Mouse (Mus musculus) embryonic facial prominence, embryonic 11.5 days (tissue): ENCODE measurements around the gene Stk11. TPM values are rescaled to one million over a fixed set of nuclear protein-coding genes. Genes with fewer than 3 reads are reported as not detected.

ENCODE experiments used
- ATAC-seq: fragments of 200-750 bp; cut with Nextera tagmentation; replicated peaks from 2 replicates; pipeline ENCODE4 v1.8.0; 2017; ENCODE audit warnings: low read depth; ENCODE audit not compliant: insufficient number of reproducible peaks, low FRiP score, low TSS enrichment
- DNase-seq: peaks from one replicate; pipeline ENCODE4 v3.0.0-alpha.2; 2015; ENCODE audit warnings: low spot score
- H3K27ac ChIP-seq: fragments of 300-500 bp; sonication (generic); replicated peaks from 2 replicates; pipeline ENCODE4 v1.5.1; 2014; ENCODE audit warnings: mild to moderate bottlenecking, low read depth, low read length, control low read depth
- H3K27me3 ChIP-seq: fragments of 300-500 bp; sonication (generic); 2 replicates; pipeline ENCODE4 v1.6.1; 2014; ENCODE audit warnings: mild to moderate bottlenecking, low read length, moderate library complexity, mixed read lengths; ENCODE audit not compliant: control insufficient read depth, insufficient read depth
- H3K36me3 ChIP-seq: fragments of 300-500 bp; sonication (generic); replicated peaks from 2 replicates; pipeline ENCODE4 v1.6.1; 2014; ENCODE audit warnings: low read depth, mild to moderate bottlenecking, low read length, moderate library complexity, mixed read lengths; ENCODE audit not compliant: control insufficient read depth, insufficient read depth
- H3K4me1 ChIP-seq: fragments of 300-500 bp; sonication (generic); 2 replicates; pipeline ENCODE4 v1.6.1; 2014; ENCODE audit warnings: low read length, mixed read lengths; ENCODE audit not compliant: control insufficient read depth, insufficient read depth
- H3K4me2 ChIP-seq: fragments of 300-500 bp; sonication (generic); 2 replicates; pipeline ENCODE4 v1.6.1; 2014; ENCODE audit warnings: low read depth, mild to moderate bottlenecking, control low read depth, low read length, moderate library complexity
- H3K4me3 ChIP-seq: fragments of 300-500 bp; sonication (generic); 2 replicates; pipeline ENCODE4 v1.5.1; 2014; ENCODE audit warnings: low read depth, low read length, control low read depth
- H3K9ac ChIP-seq: fragments of 300-500 bp; sonication (generic); replicated peaks from 2 replicates; pipeline ENCODE4 v1.6.1; 2014; ENCODE audit warnings: mild to moderate bottlenecking, control low read depth, low read length
- H3K9me3 ChIP-seq: fragments of 300-500 bp; sonication (generic); replicated peaks from 2 replicates; pipeline ENCODE4 v1.6.1; 2016; ENCODE audit warnings: mild to moderate bottlenecking, low read length, inconsistent platforms, mixed read lengths; ENCODE audit not compliant: control insufficient read depth
- WGBS: fragments of 180-500 bp; shearing (Covaris S2); extraction: QIAGEN DNeasy Blood & Tissue Kit; methylation state at CpG from one replicate; pipeline ENCODE4 v1.1.7; 2014; 5-methylcytosine and 5-hydroxymethylcytosine counted together
- polyA plus RNA-seq: library from polyadenylated mRNA; unstranded; fragments of >200 nt; fragmentation: Nextera tagmentation; extraction: Ambion mirVana; gene quantifications from 2 replicates; pipeline ENCODE4 v1.2.1, GENCODE M21; 2014

Gene Stk11
- polyA plus RNA-seq, 1 experiment from 2014 or later, result 16.6 TPM

- 82% methylated on average over 5 of the region's 5 CpGs for WGBS
- H3K9ac ChIP-seq, result no peak overlapping the region
- no peaks in the 10 kb centered on the region for H3K27me3 ChIP-seq
- no peak overlapping the region for H3K4me3 ChIP-seq
- ATAC-seq, result no peak
- H3K4me1 ChIP-seq, result 0 out of 2 replicates have a peak, but pooled peaks cover 3% of the 10 kb centered on the region
- no peaks in the 10 kb centered on the region for H3K9me3 ChIP-seq
- H3K4me2 ChIP-seq, result no peak overlapping the region
- H3K36me3 ChIP-seq, result no peaks in the 10 kb centered on the region
- DNase-seq, result no peak
- H3K27ac ChIP-seq, result no peak overlapping the region
These were observed 17.0 kb upstream of the Stk11 start for GRCm38 (mm10) chr10:80098630-80099029.

- no peak overlapping the region; the same call in 1 of the 2 replicates for H3K9ac ChIP-seq
- no peak overlapping the region for H3K4me2 ChIP-seq
- H3K9me3 ChIP-seq, result no peaks in the 10 kb centered on the region
- no peak overlapping the region for H3K4me3 ChIP-seq
- 0 out of 2 replicates have a peak, but pooled peaks cover 3% of the 10 kb centered on the region for H3K4me1 ChIP-seq
- no peak for ATAC-seq
- no peak overlapping the region for H3K27ac ChIP-seq
- no peak for DNase-seq
- no peaks in the 10 kb centered on the region for H3K36me3 ChIP-seq
- 55% methylated on average over 11 of the region's 11 CpGs for WGBS
- no peaks in the 10 kb centered on the region for H3K27me3 ChIP-seq
These were observed 14.6 kb upstream of the Stk11 start for GRCm38 (mm10) chr10:80100982-80101381.

GRCm38 (mm10) chr10:80102216-80102915, 13.2 kb upstream of the Stk11 start:
- peak overlapping the region; percentile 35; the same call in 1 of the 2 replicates for H3K27ac ChIP-seq
- no peaks in the 10 kb centered on the region for H3K27me3 ChIP-seq
- peak; percentile 73 for ATAC-seq
- no peaks in the 10 kb centered on the region for H3K9me3 ChIP-seq
- H3K36me3 ChIP-seq, result no peaks in the 10 kb centered on the region
- peak overlapping the region; percentile 83 for H3K9ac ChIP-seq
- under 1% methylated on average over 56 of the region's 59 CpGs for WGBS
- H3K4me2 ChIP-seq, result peak overlapping the region; percentile 88
- peak overlapping the region; percentile 96 for H3K4me3 ChIP-seq
- 0 out of 2 replicates have a peak, but pooled peaks cover 3% of the 10 kb centered on the region for H3K4me1 ChIP-seq
- peak; percentile 92 for DNase-seq

- Histone ChIP-seq H3K4me2 (no peak overlapping the region), H3K4me3 (no peak overlapping the region)
- WGBS, result 74% methylated on average over 2 of the region's 2 CpGs
These were observed 12.6 kb upstream of the Stk11 start for GRCm38 (mm10) chr10:80103032-80103431.

GRCm38 (mm10) chr10:80104181-80104580, 11.4 kb upstream of the Stk11 start:
- Histone ChIP-seq H3K4me2 (no peak overlapping the region), H3K9me3 (no peaks in the 10 kb centered on the region), H3K27me3 (no peaks in the 10 kb centered on the region), H3K4me1 (0 out of 2 replicates have a peak, but pooled peaks cover 3% of the 10 kb centered on the region), H3K36me3 (no peaks in the 10 kb centered on the region), H3K27ac (no peak overlapping the region), H3K4me3 (no peak overlapping the region), H3K9ac (no peak overlapping the region)
- DNase-seq, result no peak
- WGBS, result 72% methylated on average over 3 of the region's 3 CpGs
- ATAC-seq, result no peak

More at GRCm38 (mm10) chr10:80103032-80103431, 12.6 kb upstream of the Stk11 start:
- ATAC-seq, result no peak
- 0 out of 2 replicates have a peak overlapping the region, but pooled peaks have one; percentile 35 for H3K27ac ChIP-seq
- H3K9me3 ChIP-seq, result no peaks in the 10 kb centered on the region
- DNase-seq, result no peak
- H3K4me1 ChIP-seq, result 0 out of 2 replicates have a peak, but pooled peaks cover 3% of the 10 kb centered on the region
- peak overlapping the region; percentile 83; the same call in 1 of the 2 replicates for H3K9ac ChIP-seq
- no peaks in the 10 kb centered on the region for H3K36me3 ChIP-seq
- no peaks in the 10 kb centered on the region for H3K27me3 ChIP-seq

- no peak for ATAC-seq
- H3K4me3 ChIP-seq, result no peak within 1 kb of the TSS
- H3K9me3 ChIP-seq, result no peaks in the 10 kb centered on the region
- H3K4me1 ChIP-seq, result 0 out of 2 replicates have a peak, but pooled peaks cover 3% of the 10 kb centered on the region
- no peak for DNase-seq
- no peak within 1 kb of the TSS for H3K4me2 ChIP-seq
- H3K27ac ChIP-seq, result no peak within 1 kb of the TSS
- no peaks in the 10 kb centered on the region for H3K27me3 ChIP-seq
- WGBS, result 68% methylated on average over 5 of the region's 5 CpGs
- H3K36me3 ChIP-seq, result no peaks in the 10 kb centered on the region
- H3K9ac ChIP-seq, result 0 out of 2 replicates have a peak within 1 kb of the TSS, but pooled peaks have one; percentile 2
These were observed 10.1 kb upstream of the Stk11 start, which contains the start of gene Sbno2 for GRCm38 (mm10) chr10:80105460-80105859. TSS of gene Sbno2 (minus strand) at chr10:80105571.

- H3K9ac ChIP-seq, result no peak overlapping the region
- no peak overlapping the region for H3K27ac ChIP-seq
- ATAC-seq, result no peak
- 55% methylated on average over 5 of the region's 5 CpGs for WGBS
- H3K27me3 ChIP-seq, result no peaks in the 10 kb centered on the region
- H3K9me3 ChIP-seq, result no peaks in the 10 kb centered on the region
- H3K4me2 ChIP-seq, result no peak overlapping the region
- no peak overlapping the region for H3K4me3 ChIP-seq
- H3K36me3 ChIP-seq, result no peaks in the 10 kb centered on the region
- 0 out of 2 replicates have a peak, but pooled peaks cover 1% of the 10 kb centered on the region for H3K4me1 ChIP-seq
- no peak for DNase-seq
These were observed 9.7 kb upstream of the Stk11 start for GRCm38 (mm10) chr10:80105926-80106325.

- H3K27ac ChIP-seq, result no peak overlapping the region
- no peaks in the 10 kb centered on the region for H3K36me3 ChIP-seq
- H3K4me2 ChIP-seq, result no peak overlapping the region
- no peaks in the 10 kb centered on the region for H3K4me1 ChIP-seq
- ATAC-seq (no peak), DNase-seq (no peak)
- no peaks in the 10 kb centered on the region for H3K27me3 ChIP-seq
- H3K9ac ChIP-seq, result no peak overlapping the region
- H3K4me3 ChIP-seq, result no peak overlapping the region
- H3K9me3 ChIP-seq, result no peaks in the 10 kb centered on the region
- WGBS, result 63% methylated on average over 6 of the region's 6 CpGs
These were observed 7.9 kb upstream of the Stk11 start for GRCm38 (mm10) chr10:80107678-80108077.
